16 mouse cellular contexts compared by ENCODE assay signal in the genomic region with DNA sequence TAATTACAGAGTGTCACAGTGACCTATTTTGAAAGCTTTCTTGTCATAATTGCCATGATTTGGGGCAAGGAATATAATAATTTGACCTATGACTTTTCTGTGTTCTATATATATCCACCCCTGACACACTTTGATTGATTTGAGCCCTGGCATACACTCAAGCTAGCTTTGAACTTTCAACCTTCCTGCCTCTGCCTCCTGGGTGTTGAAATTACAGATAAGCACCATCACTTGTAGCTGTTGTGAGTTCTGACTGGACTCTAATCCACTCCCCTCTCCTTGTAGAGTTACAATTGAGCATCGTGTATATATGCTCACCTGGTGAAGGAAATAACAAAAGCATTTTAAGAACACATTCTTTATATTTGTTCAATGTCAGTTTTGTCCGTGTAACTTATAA.
"Had no signal": no experiment of that assay in that cellular context is flagged by ENCODE, and none has a peak within 500 bp of the region (broad histone marks: within the 10 kb centered on the region; RNA-seq: fewer than 3 reads in every experiment).

No protein-coding gene starts in this region.

- H3K9ac ChIP-seq: neural tube, embryonic 13.5 days; neural tube, embryonic 15.5 days; stomach, embryonic 15.5 days had no signal

- H3K9me3 ChIP-seq: neural tube, embryonic 13.5 days; neural tube, embryonic 15.5 days; stomach, embryonic 15.5 days had no signal

- H3K27me3 ChIP-seq: neural tube, embryonic 13.5 days; neural tube, embryonic 15.5 days; stomach, embryonic 15.5 days had no signal

- DNase-seq: retina, postnatal 1 day; right cerebral cortex, adult 18-20 months; right cerebral cortex, postnatal 14 days; right cerebral cortex, postnatal 25 days; right cerebral cortex, postnatal 4 days; spleen, adult 18-20 months; thymus, adult 18-20 months; thymus, adult 2 months; thymus, postnatal 14 days; thymus, postnatal 25 days; thymus, postnatal 36 days; thymus, postnatal 4 days had no signal

- H3K4me2 ChIP-seq: neural tube, embryonic 13.5 days; neural tube, embryonic 15.5 days; stomach, embryonic 15.5 days had no signal

- H3K4me3 ChIP-seq: neural tube, embryonic 13.5 days; neural tube, embryonic 15.5 days; stomach, embryonic 15.5 days had no signal

- H3K27ac ChIP-seq: neural tube, embryonic 13.5 days; neural tube, embryonic 15.5 days; stomach, embryonic 15.5 days; stomach, postnatal 0 days had no signal

- H3K4me1 ChIP-seq: neural tube, embryonic 13.5 days; neural tube, embryonic 15.5 days; stomach, embryonic 15.5 days had no signal
